ENCODE assay signal across 9 mouse cellular contexts in the genomic region with DNA sequence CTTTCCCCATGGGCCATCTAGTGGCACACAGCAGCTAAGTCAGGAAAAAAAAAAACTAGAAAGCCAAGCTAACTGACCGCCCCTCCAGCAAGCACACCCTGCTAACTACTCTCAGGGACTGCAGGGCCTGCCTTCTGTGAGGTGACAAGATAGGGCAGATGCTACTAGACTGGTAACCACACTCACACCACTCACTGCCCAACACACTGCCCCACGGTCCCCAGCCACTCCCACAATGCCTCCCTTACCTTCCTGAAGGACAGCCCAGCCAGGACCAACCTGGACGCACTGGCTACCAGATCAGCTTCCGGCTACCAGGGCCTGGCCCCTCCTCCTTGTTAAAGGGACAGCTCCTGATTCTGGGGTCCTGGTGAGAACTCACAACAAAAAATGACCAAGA. TPM values are rescaled to one million over a fixed set of nuclear protein-coding genes. Genes with fewer than 3 reads are reported as not detected.
DNase-seq lines count a peak whose midpoint lies in the region; ATAC-seq and TF ChIP-seq lines count a peak whose summit lies in the region.
"Had no signal": no experiment of that assay in that cellular context is flagged by ENCODE, and none has a peak within 500 bp of the region (broad histone marks: within the 10 kb centered on the region; RNA-seq: fewer than 3 reads in every experiment).

No protein-coding gene starts in this region.

- WGBS in embryonic facial prominence, embryonic 11.5 days: 5% methylated on average over 4 of the region's 4 CpGs
- WGBS in hindbrain, embryonic 16.5 days: 11% methylated on average over 4 of the region's 4 CpGs
- 17% methylated on average over 4 of the region's 4 CpGs for WGBS in liver, postnatal 0 days (ENCODE audit: insufficient replicate concordance)

- no peaks in the 10 kb centered on the region for H3K27me3 ChIP-seq in embryonic facial prominence, embryonic 11.5 days (ENCODE audit: control insufficient read depth, insufficient read depth, low read length)
- H3K27me3 ChIP-seq in hindbrain, embryonic 16.5 days (replicated peaks; ENCODE audit: control insufficient read depth, insufficient read depth, low read length): no peaks in the 10 kb centered on the region
- H3K27me3 ChIP-seq in liver, postnatal 0 days (ENCODE audit: insufficient read depth, low read length): 0 out of 2 replicates have a peak, but pooled peaks cover 8% of the 10 kb centered on the region
- no peaks in the 10 kb centered on the region for H3K27me3 ChIP-seq in testis, adult 2 months (ENCODE audit: control insufficient read depth, insufficient read depth, low read length)

- H3K27ac ChIP-seq in gastrocnemius, adult 2 months: no peak overlapping the region
- H3K27ac ChIP-seq in embryonic facial prominence, embryonic 11.5 days (replicated peaks; ENCODE audit: low read depth, low read length): no peak overlapping the region
- no peak overlapping the region for H3K27ac ChIP-seq in hindbrain, embryonic 16.5 days (ENCODE audit: low read depth, low read length)
- peak overlapping the region; percentile 59 for H3K27ac ChIP-seq in liver, postnatal 0 days (ENCODE audit: low read depth)
- H3K27ac ChIP-seq in testis, adult 2 months (ENCODE audit: control insufficient read depth, insufficient read depth, low read depth, low read length): no peak overlapping the region; the same call in 1 of the 2 replicates
- H3K27ac ChIP-seq: embryonic facial prominence, embryonic 13.5 days had no signal

- H3K9ac ChIP-seq in embryonic facial prominence, embryonic 11.5 days (replicated peaks; ENCODE audit: low read length): no peak overlapping the region
- peak overlapping the region; percentile 47; the same call in 1 of the 2 replicates for H3K9ac ChIP-seq in hindbrain, embryonic 16.5 days (ENCODE audit: low read depth, low read length)
- H3K9ac ChIP-seq in liver, postnatal 0 days (replicated peaks): 0 out of 2 replicates have a peak overlapping the region, but pooled peaks have one; percentile 16
- H3K9ac ChIP-seq: embryonic facial prominence, embryonic 13.5 days had no signal

- peak overlapping the region; percentile 14 for H3K4me2 ChIP-seq in embryonic facial prominence, embryonic 11.5 days (ENCODE audit: low read depth, low read length)
- peak overlapping the region; percentile 41 for H3K4me2 ChIP-seq in hindbrain, embryonic 16.5 days (ENCODE audit: low read length)
- peak overlapping the region; percentile 53 for H3K4me2 ChIP-seq in liver, postnatal 0 days (ENCODE audit: low read depth, low read length)
- H3K4me2 ChIP-seq: embryonic facial prominence, embryonic 13.5 days had no signal

- H3K4me1 ChIP-seq in embryonic facial prominence, embryonic 11.5 days (ENCODE audit: control insufficient read depth, insufficient read depth, low read length): no peaks in the 10 kb centered on the region
- H3K4me1 ChIP-seq in hindbrain, embryonic 16.5 days (ENCODE audit: control insufficient read depth, insufficient read depth, low read depth, low read length): no peaks in the 10 kb centered on the region
- H3K4me1 ChIP-seq in liver, postnatal 0 days (ENCODE audit: insufficient read depth): peaks cover 20% of the 10 kb centered on the region
- H3K4me1 ChIP-seq in testis, adult 2 months (ENCODE audit: control insufficient read depth, insufficient read depth, low read length): no peaks in the 10 kb centered on the region
- H3K4me1 ChIP-seq: embryonic facial prominence, embryonic 13.5 days had no signal

- no peaks in the 10 kb centered on the region for H3K9me3 ChIP-seq in embryonic facial prominence, embryonic 11.5 days (replicated peaks; ENCODE audit: control insufficient read depth, low read length)
- no peaks in the 10 kb centered on the region for H3K9me3 ChIP-seq in hindbrain, embryonic 16.5 days (ENCODE audit: control insufficient read depth, low read length)
- H3K9me3 ChIP-seq in liver, postnatal 0 days (ENCODE audit: low read length): no peaks in the 10 kb centered on the region

- no peaks in the 10 kb centered on the region for H3K36me3 ChIP-seq in embryonic facial prominence, embryonic 11.5 days (replicated peaks; ENCODE audit: control insufficient read depth, insufficient read depth, low read depth, low read length)
- H3K36me3 ChIP-seq in hindbrain, embryonic 16.5 days (ENCODE audit: control insufficient read depth, insufficient read depth, low read length): no peaks in the 10 kb centered on the region
- no peaks in the 10 kb centered on the region for H3K36me3 ChIP-seq in liver, postnatal 0 days (replicated peaks; ENCODE audit: insufficient read depth, low read length)
- no peaks in the 10 kb centered on the region for H3K36me3 ChIP-seq in testis, adult 2 months (ENCODE audit: control insufficient read depth, insufficient read depth, low read length)
- H3K36me3 ChIP-seq: embryonic facial prominence, embryonic 13.5 days had no signal

- TF ChIP-seq CTCF in gastrocnemius, adult 2 months (IDR thresholded peaks at IDR 0.05): no peak
- TF ChIP-seq CTCF in liver, postnatal 0 days (IDR thresholded peaks at IDR 0.05; ENCODE audit: low read depth): no peak
- TF ChIP-seq CTCF in testis, adult 2 months (IDR thresholded peaks at IDR 0.05; ENCODE audit: control insufficient read depth, insufficient read depth, insufficient replicate concordance, low read depth, low read length): no peak

- TF ChIP-seq EP300 in liver, postnatal 0 days (IDR thresholded peaks at IDR 0.05; ENCODE audit: low read depth): no peak

- TF ChIP-seq POLR2A in testis, adult 2 months (IDR thresholded peaks at IDR 0.05; ENCODE audit: control insufficient read depth, low read depth, low read length): peak; percentile 29; the same call in 1 of the 2 replicates

- no peak for DNase-seq in gastrocnemius, adult 2 months
- DNase-seq in gastrocnemius, postnatal 25 days: no peak
- peak; percentile 29 for DNase-seq in embryonic facial prominence, embryonic 11.5 days (ENCODE audit: low spot score)
- DNase-seq in liver, postnatal 0 days: peak; percentile 62
- DNase-seq in left cerebral cortex, postnatal 25 days (ENCODE audit: low spot score in 2 of 2): no peak
- DNase-seq in thymus, postnatal 10 days (ENCODE audit: low spot score in 2 of 2): no peak

- ATAC-seq in embryonic facial prominence, embryonic 11.5 days (replicated peaks; ENCODE audit: insufficient number of reproducible peaks, low FRiP score, low TSS enrichment, low read depth): no peak
- ATAC-seq in hindbrain, embryonic 16.5 days: no peak
- ATAC-seq in liver, postnatal 0 days: peak; percentile 43

- H3K4me3 ChIP-seq in gastrocnemius, adult 2 months: peak overlapping the region; percentile 50
- 0 out of 2 replicates have a peak overlapping the region, but pooled peaks have one; percentile 16 for H3K4me3 ChIP-seq in embryonic facial prominence, embryonic 11.5 days (ENCODE audit: low read depth, low read length)
- H3K4me3 ChIP-seq in hindbrain, embryonic 16.5 days (ENCODE audit: low read length): peak overlapping the region; percentile 33
- H3K4me3 ChIP-seq in liver, postnatal 0 days (ENCODE audit: low read depth, low read length): peak overlapping the region; percentile 17; the same call in 1 of the 2 replicates
- H3K4me3 ChIP-seq in testis, adult 2 months (ENCODE audit: control insufficient read depth, low read depth, low read length): no peak overlapping the region; the same call in 1 of the 2 replicates
- H3K4me3 ChIP-seq: embryonic facial prominence, embryonic 13.5 days had no signal

- intact Hi-C loops in gastrocnemius, adult 2 months (cut with DNase I): no loop called here
- intact Hi-C loops in left cerebral cortex, postnatal 25 days (cut with DNase I): no loop called here

RNA-seq across cellular contexts. Expression of a gene that starts 5.6 kb away (rescaled TPM):
- total RNA-seq in gastrocnemius, adult 2 months (2021): 1 to 10 TPM in 1 of 2 experiments, under 1 TPM in 1; 0.41 to 1.1 TPM
- under 1 TPM; 0.31 to 0.64 TPM for total RNA-seq in gastrocnemius, postnatal 25 days (2021)
- 3.6 and 4.9 TPM in 2 replicates for polyA plus RNA-seq in embryonic facial prominence, embryonic 11.5 days (2014; fragmentation: Nextera tagmentation; extraction: Ambion mirVana)
- 8.1 and 9.4 TPM in 2 replicates for polyA plus RNA-seq in hindbrain, embryonic 16.5 days (2015; fragmentation: Nextera tagmentation; extraction: Ambion mirVana)
- polyA plus RNA-seq in liver, postnatal 0 days (2015; fragmentation: Nextera tagmentation; extraction: Ambion mirVana): 21.0 and 24.5 TPM in 2 replicates
- polyA plus RNA-seq in testis, adult 2 months (2012; rRNA removed): 4.9 and 6.1 TPM in 2 replicates
- 1 to 10 TPM; 4.6 to 6.4 TPM for total RNA-seq in left cerebral cortex, postnatal 25 days (2021)

RNA-seq across cellular contexts. Expression of a gene that starts 9.3 kb away (rescaled TPM):
- under 1 TPM; 0.26 to 0.70 TPM for total RNA-seq in gastrocnemius, adult 2 months (2021)
- not detected for total RNA-seq in gastrocnemius, postnatal 25 days (2021)
- not detected in 2 replicates for polyA plus RNA-seq in embryonic facial prominence, embryonic 11.5 days (2014; fragmentation: Nextera tagmentation; extraction: Ambion mirVana)
- polyA plus RNA-seq in hindbrain, embryonic 16.5 days (2015; fragmentation: Nextera tagmentation; extraction: Ambion mirVana): 0.40 and 0.80 TPM in 2 replicates
- 32.4 and 32.5 TPM in 2 replicates for polyA plus RNA-seq in liver, postnatal 0 days (2015; fragmentation: Nextera tagmentation; extraction: Ambion mirVana)
- 0.75 and 1.1 TPM in 2 replicates for polyA plus RNA-seq in testis, adult 2 months (2012; rRNA removed)
- total RNA-seq in left cerebral cortex, postnatal 25 days (2021): under 1 TPM in 1 of 2 experiments, not detected in 1; 0.27 TPM
- polyA plus RNA-seq: embryonic facial prominence, embryonic 13.5 days had no signal

RNA-seq across cellular contexts. Expression of a gene that starts 35.5 kb away (rescaled TPM):
- total RNA-seq in gastrocnemius, adult 2 months (2021): not detected
- not detected for total RNA-seq in gastrocnemius, postnatal 25 days (2021)
- polyA plus RNA-seq in embryonic facial prominence, embryonic 11.5 days (2014; fragmentation: Nextera tagmentation; extraction: Ambion mirVana): 1.5 and 2.9 TPM in 2 replicates
- 20.1 and 24.3 TPM in 2 replicates for polyA plus RNA-seq in hindbrain, embryonic 16.5 days (2015; fragmentation: Nextera tagmentation; extraction: Ambion mirVana)
- polyA plus RNA-seq in liver, postnatal 0 days (2015; fragmentation: Nextera tagmentation; extraction: Ambion mirVana): not detected in 2 replicates
- polyA plus RNA-seq in testis, adult 2 months (2012; rRNA removed): 0.10 and 0.14 TPM in 2 replicates
- total RNA-seq in left cerebral cortex, postnatal 25 days (2021): under 1 TPM; 0.21 to 0.25 TPM

RNA-seq across cellular contexts. Expression of a gene that starts 36.4 kb away (rescaled TPM):
- total RNA-seq in gastrocnemius, adult 2 months (2021): 10 to 100 TPM; 33.7 to 47.8 TPM
- total RNA-seq in gastrocnemius, postnatal 25 days (2021): 10 to 100 TPM; 29.1 to 32.6 TPM
- 20.9 and 25.3 TPM in 2 replicates for polyA plus RNA-seq in embryonic facial prominence, embryonic 11.5 days (2014; fragmentation: Nextera tagmentation; extraction: Ambion mirVana)
- 37.6 and 39.0 TPM in 2 replicates for polyA plus RNA-seq in hindbrain, embryonic 16.5 days (2015; fragmentation: Nextera tagmentation; extraction: Ambion mirVana)
- polyA plus RNA-seq in liver, postnatal 0 days (2015; fragmentation: Nextera tagmentation; extraction: Ambion mirVana): 53.6 and 54.1 TPM in 2 replicates
- 80.7 and 86.2 TPM in 2 replicates for polyA plus RNA-seq in testis, adult 2 months (2012; rRNA removed)
- 10 to 100 TPM; 56.9 to 58.9 TPM for total RNA-seq in left cerebral cortex, postnatal 25 days (2021)

RNA-seq across cellular contexts. Expression of a gene that starts 43.9 kb away (rescaled TPM):
- total RNA-seq in gastrocnemius, adult 2 months (2021): 10 to 100 TPM in 1 of 2 experiments, 1 to 10 TPM in 1; 8.1 to 10.5 TPM
- 10 to 100 TPM in 1 of 2 experiments, 1 to 10 TPM in 1; 9.4 to 11.7 TPM for total RNA-seq in gastrocnemius, postnatal 25 days (2021)
- polyA plus RNA-seq in embryonic facial prominence, embryonic 11.5 days (2014; fragmentation: Nextera tagmentation; extraction: Ambion mirVana): 1.3 and 1.8 TPM in 2 replicates
- 2.3 and 2.7 TPM in 2 replicates for polyA plus RNA-seq in hindbrain, embryonic 16.5 days (2015; fragmentation: Nextera tagmentation; extraction: Ambion mirVana)
- 15.3 and 17.1 TPM in 2 replicates for polyA plus RNA-seq in liver, postnatal 0 days (2015; fragmentation: Nextera tagmentation; extraction: Ambion mirVana)
- 3.2 and 3.4 TPM in 2 replicates for polyA plus RNA-seq in testis, adult 2 months (2012; rRNA removed)
- 1 to 10 TPM; 5.9 to 6.0 TPM for total RNA-seq in left cerebral cortex, postnatal 25 days (2021)

Comparison
In these comparisons a context has a peak if more than half of its experiments do, and no peak if none do; other contexts are left out.
1. DNase-seq: peak in embryonic facial prominence, embryonic 11.5 days (single experiment) and liver, postnatal 0 days (single experiment); none in gastrocnemius, adult 2 months (single experiment), gastrocnemius, postnatal 25 days (single experiment), left cerebral cortex, postnatal 25 days (0 of 2) and thymus, postnatal 10 days (0 of 2).
2. RNA of a gene that starts 9.3 kb away (polyA plus RNA-seq): 32.4 to 32.5 TPM in liver, postnatal 0 days; 0.75 to 1.1 TPM in testis, adult 2 months, 0.40 to 0.80 TPM in hindbrain, embryonic 16.5 days and not detected in embryonic facial prominence, embryonic 11.5 days; every median in the first group is over 10 times any median in the second.
3. Peak in every context shown above with its lines, with median percentiles within 50 percentile points of each other: H3K4me2 ChIP-seq.